Mouse (Mus musculus) brain, adult 2 months (tissue): ENCODE measurements around the gene Nlrc4.

Source experiments
- DNase-seq: peaks from one replicate; pipeline ENCODE4 v3.0.0; 2011; ENCODE audit warnings: low read depth, low spot score

Gene Nlrc4

GRCm38 (mm10) chr17:74430074-74430473 is 28.9 kb downstream of the Nlrc4 start:
- no peak for DNase-seq

GRCm38 (mm10) chr17:74424401-74425005 is 34.4 kb downstream of the Nlrc4 start:
- peak; percentile 49 for DNase-seq

GRCm38 (mm10) chr17:74420656-74421055 is 38.3 kb downstream of the Nlrc4 start:
- DNase-seq, result no peak

GRCm38 (mm10) chr17:74418171-74418570 is 40.8 kb downstream of the Nlrc4 start:
- no peak for DNase-seq

GRCm38 (mm10) chr17:74416841-74417360 is 42.0 kb downstream of the Nlrc4 start:
- peak; percentile 50 for DNase-seq

GRCm38 (mm10) chr17:74414671-74415070 is 44.3 kb downstream of the Nlrc4 start:
- no peak for DNase-seq

GRCm38 (mm10) chr17:74413324-74413723 is 45.6 kb downstream of the Nlrc4 start:
- no peak for DNase-seq

- no peak for DNase-seq
Observed at GRCm38 (mm10) chr17:74409722-74410121, 49.2 kb downstream of the Nlrc4 start.

GRCm38 (mm10) chr17:74406487-74406886 is 52.5 kb downstream of the Nlrc4 start:
- no peak for DNase-seq

GRCm38 (mm10) chr17:74402486-74403222 is 56.3 kb downstream of the Nlrc4 start:
- DNase-seq, result no peak

GRCm38 (mm10) chr17:74397173-74397572 is 61.8 kb downstream of the Nlrc4 start:
- DNase-seq, result no peak

- DNase-seq, result no peak
Observed at GRCm38 (mm10) chr17:74396766-74397165, 62.2 kb downstream of the Nlrc4 start.

- DNase-seq, result peak; percentile 99
Observed at GRCm38 (mm10) chr17:74395383-74396065, 63.4 kb downstream of the Nlrc4 start, which contains the start of gene Slc30a6. TSS of gene Slc30a6 (plus strand) at chr17:74395608.

- DNase-seq, result peak; percentile 33
Observed at GRCm38 (mm10) chr17:74394855-74395254, 64.1 kb downstream of the Nlrc4 start.

GRCm38 (mm10) chr17:74394381-74394780 is 64.6 kb downstream of the Nlrc4 start:
- DNase-seq, result no peak

GRCm38 (mm10) chr17:74389847-74390246 is 69.1 kb downstream of the Nlrc4 start:
- DNase-seq, result no peak

GRCm38 (mm10) chr17:74386657-74387056 is 72.3 kb downstream of the Nlrc4 start:
- DNase-seq, result no peak

- peak; percentile 24 for DNase-seq
Observed at GRCm38 (mm10) chr17:74376916-74377315, 82.0 kb downstream of the Nlrc4 start.
